Mouse (Mus musculus): Measurements from ENCODE around the gene Il12rb1. TPM values are rescaled to one million over a fixed set of nuclear protein-coding genes. Genes with fewer than 3 reads are reported as not detected.
A peak's percentile ranks its signal among the peaks of the same experiment; 100 is the strongest.

Il12rb1 gene
- total RNA-seq, 2 experiments from 2014 or later: 1.5 TPM

GRCm38 (mm10) chr8:70773410-70773809 lies 34.8 kb upstream of the Il12rb1 start:
- DNase-seq (ENCODE audit: low spot score in 2 of 2): no peak

GRCm38 (mm10) chr8:70773833-70774232 lies 34.4 kb upstream of the Il12rb1 start:
- DNase-seq (ENCODE audit: low spot score in 2 of 2): peak in 1 of 2 experiments; percentile 82

DNA sequence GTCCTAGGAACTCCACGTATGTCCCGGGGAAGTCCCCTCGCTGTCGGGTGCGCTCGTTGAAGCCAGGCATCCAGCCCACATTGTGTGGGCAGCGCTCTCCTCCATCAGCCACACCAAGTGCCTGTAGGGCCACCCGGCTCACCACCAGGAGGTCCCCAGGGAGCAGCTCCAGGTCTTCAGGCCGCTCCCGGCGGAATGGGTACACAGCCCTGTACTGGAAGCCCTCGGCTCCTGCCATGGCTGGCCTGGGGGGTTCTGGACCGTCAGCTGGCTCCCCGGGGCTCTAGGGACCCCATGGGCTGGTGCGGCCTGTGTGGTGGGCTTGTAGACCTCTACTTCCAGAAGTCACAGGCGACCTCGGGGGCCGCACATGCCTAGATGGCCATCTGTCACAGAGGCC lies 33.5 kb upstream of the Il12rb1 start:
- DNase-seq (ENCODE audit: low spot score in 2 of 2): no peak

DNA sequence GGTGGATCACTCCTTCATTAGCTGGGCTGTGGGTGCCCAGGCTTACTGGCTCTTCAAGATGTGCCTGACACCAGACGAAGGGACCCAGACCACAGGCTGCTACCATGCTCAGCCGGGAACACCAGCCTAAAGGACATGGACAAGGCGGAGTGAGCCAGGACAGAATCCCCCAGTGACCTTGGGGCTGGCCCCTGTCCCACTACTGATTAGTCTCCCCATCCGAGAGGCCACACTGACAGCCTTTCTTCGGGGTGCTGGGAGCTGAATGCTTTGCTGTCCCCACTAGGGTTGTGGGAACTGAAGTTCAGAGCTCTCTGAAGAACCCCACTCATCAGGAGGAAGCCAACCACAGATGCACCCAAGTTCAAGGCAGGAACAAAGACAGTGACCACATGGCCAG lies 33.0 kb upstream of the Il12rb1 start:
- DNase-seq (ENCODE audit: low spot score in 2 of 2): no peak

DNA sequence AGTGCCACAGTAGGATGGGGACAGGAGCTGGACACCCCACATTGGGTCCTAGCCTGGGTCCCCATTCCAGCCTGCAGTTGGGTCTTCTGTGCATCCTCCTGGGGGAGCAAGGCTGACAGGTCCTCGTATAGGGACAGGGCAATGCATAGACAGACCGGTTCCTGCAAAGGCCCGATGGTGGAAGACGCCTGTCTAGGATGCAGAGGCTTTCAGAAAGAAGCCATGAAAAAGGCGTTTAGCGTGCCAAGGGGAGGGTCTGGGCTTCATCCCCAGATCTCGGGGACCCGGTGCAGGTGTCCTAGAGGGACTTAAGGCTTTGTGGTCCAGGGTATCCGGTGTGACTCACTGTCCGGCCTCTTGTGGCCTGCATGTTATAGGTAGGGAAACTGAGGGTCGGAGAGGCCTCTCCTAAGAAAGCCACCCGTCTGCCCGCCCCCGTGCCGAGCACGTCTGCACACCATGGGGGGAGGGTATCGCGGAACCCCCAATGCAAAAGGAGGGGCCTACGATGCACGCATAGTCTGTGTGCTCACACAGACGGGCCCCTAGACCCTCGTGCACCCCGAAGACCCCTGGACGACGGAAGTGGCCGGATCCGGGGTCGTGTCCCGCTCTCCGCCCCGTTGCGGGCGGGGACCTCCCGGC lies 32.3 kb upstream of the Il12rb1 start:
- peak; percentile 57 to 61 for DNase-seq (ENCODE audit: low spot score in 2 of 2)

GRCm38 (mm10) chr8:70776496-70777444 lies 31.5 kb upstream of the Il12rb1 start, which contains the start of gene Pik3r2:
TSS of gene Pik3r2 (minus strand) at chr8:70776713.
- DNase-seq (ENCODE audit: low spot score in 2 of 2): peak; percentile 98 to 99

DNA sequence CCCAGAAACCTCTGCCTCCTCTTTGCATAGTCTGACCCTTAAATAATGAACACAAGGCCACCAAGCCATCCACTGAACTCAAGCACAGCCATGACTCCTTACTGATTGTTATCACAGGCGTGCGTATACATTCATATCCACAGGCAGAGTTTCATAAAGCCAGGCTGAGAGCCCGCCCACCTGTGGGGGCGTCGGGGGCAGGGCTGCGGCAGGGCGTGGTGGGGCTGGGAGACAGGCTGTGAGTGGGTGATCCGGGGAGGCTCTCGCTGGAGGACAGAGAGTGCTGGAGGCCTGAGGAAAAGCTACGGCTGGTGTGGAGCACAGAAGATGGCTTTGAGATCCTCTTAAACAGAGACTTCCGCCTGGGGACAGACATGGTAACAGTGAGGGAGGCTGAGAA lies 28.2 kb upstream of the Il12rb1 start:
- no peak for DNase-seq (ENCODE audit: low spot score in 2 of 2)

DNA sequence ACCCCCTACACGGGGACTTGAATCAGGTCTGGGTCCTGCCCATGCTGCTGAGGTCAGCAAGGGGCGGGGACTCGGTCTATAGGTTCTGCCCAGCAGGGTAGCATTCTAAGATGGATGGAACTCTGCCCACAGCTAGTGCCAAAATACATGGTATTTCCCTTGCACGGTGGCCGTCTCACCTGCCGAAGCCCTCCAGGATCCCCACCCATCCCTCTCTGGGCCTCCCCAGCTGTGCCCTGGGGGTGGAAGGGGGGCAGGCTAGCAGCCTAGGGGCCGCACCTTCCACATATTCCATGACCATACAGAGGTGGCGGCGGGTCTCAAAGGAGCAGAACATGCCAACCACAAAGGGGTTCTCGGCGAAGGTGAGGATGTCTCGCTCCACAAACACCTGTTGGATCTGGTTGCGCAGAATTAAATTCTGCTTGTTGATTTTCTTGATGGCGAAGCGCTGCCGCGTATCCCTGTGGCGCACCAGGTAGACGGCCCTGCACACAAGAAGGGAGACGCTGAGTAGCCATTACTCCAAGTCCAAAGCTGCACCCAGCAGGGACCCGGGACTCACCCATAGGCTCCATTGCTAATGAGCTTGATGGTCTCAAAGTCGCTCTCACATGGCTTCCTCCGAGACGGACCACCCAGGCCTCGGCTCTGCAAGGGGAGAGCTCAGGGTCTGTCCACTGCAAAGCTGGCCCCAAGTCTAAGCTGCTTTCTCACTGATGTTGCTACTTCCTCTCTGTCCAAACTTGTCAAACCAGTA lies 21.8 kb upstream of the Il12rb1 start:
- no peak for DNase-seq (ENCODE audit: low spot score in 2 of 2)

GRCm38 (mm10) chr8:70787051-70787445 lies 21.2 kb upstream of the Il12rb1 start:
- no peak for DNase-seq (ENCODE audit: low spot score in 2 of 2)

- no peak for DNase-seq (ENCODE audit: low spot score in 2 of 2)
Measured at GRCm38 (mm10) chr8:70787941-70788667, 20.1 kb upstream of the Il12rb1 start.

GRCm38 (mm10) chr8:70789046-70789445 lies 19.2 kb upstream of the Il12rb1 start:
- DNase-seq (ENCODE audit: low spot score in 2 of 2): no peak

GRCm38 (mm10) chr8:70790846-70791245 lies 17.4 kb upstream of the Il12rb1 start:
- no peak for DNase-seq (ENCODE audit: low spot score in 2 of 2)

GRCm38 (mm10) chr8:70791294-70791701 lies 17.0 kb upstream of the Il12rb1 start:
- no peak for DNase-seq (ENCODE audit: low spot score in 2 of 2)

- peak; percentile 96 to 98 for DNase-seq (ENCODE audit: low spot score in 2 of 2)
Measured at GRCm38 (mm10) chr8:70791975-70792691, 16.1 kb upstream of the Il12rb1 start.

DNA sequence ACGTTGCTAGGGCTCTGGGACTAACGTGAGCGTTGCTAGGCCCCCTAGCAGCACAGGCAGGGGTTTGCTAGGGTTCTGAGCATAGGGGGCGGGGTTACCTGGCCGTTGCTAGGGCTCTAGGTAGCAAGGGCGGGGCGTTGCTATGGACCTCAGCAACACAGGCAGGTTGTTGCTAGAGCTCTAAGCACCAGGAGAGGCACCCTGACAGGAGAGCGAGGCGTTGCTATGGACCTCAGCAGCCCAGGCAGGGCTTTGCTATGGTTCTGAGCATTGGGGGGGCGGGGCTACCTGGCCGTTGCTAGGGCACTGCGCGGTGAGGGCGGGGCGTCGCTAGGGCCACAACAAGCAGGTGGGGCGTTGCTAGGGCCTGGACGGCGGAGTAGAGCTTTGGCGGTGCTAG lies 15.5 kb upstream of the Il12rb1 start:
- DNase-seq (ENCODE audit: low spot score in 2 of 2): no peak

GRCm38 (mm10) chr8:70794215-70794614 lies 14.0 kb upstream of the Il12rb1 start:
- DNase-seq (ENCODE audit: low spot score in 2 of 2): no peak

DNA sequence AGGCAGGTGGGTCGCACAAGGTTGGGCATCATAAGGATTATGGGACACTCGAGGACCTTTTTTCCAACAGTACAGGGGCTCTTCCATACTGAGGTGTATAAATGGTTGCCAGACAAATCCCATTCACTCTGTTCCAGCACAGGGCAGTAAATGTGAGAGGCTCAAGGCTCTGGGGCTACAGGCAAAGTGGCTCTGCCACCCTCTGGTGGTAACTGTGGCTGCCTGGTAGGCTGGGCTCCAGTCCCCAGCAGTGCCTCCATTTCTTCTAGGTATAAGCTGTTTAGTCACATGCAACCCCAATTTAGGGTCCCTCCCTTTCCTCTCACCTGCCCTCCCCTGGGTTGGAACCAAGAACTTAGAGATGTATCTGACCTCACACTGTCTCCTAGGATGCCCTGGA lies 12.9 kb upstream of the Il12rb1 start:
- no peak for DNase-seq (ENCODE audit: low spot score in 2 of 2)

- no peak for DNase-seq (ENCODE audit: low spot score in 2 of 2)
Measured at GRCm38 (mm10) chr8:70796403-70797080, 11.7 kb upstream of the Il12rb1 start.
